Mouse (Mus musculus): ENCODE data around the gene Nutf2. TPM values are rescaled to one million over a fixed set of nuclear protein-coding genes. Genes with fewer than 3 reads are reported as not detected.

Nutf2 gene
- polyA plus RNA-seq, 1 experiment from 2014 or later, result 265 TPM

Other genes starting within 250 kb of the Nutf2 start
- gene Ctcf, start 224.0 kb upstream of the Nutf2 start, polyA plus RNA-seq (2014; fragmentation: Nextera tagmentation; extraction: Ambion mirVana), result 53.9 and 66.3 TPM in 2 replicates
- gene Agrp, start 223.2 kb upstream of the Nutf2 start, polyA plus RNA-seq (2014; fragmentation: Nextera tagmentation; extraction: Ambion mirVana), result 0.50 and 0.84 TPM in 2 replicates
- 0.27 and 0.46 TPM in 2 replicates for gene Carmil2, start 174.3 kb upstream of the Nutf2 start, polyA plus RNA-seq (2014; fragmentation: Nextera tagmentation; extraction: Ambion mirVana)
- 39.3 and 41.5 TPM in 2 replicates for gene Acd, start 159.5 kb upstream of the Nutf2 start, polyA plus RNA-seq (2014; fragmentation: Nextera tagmentation; extraction: Ambion mirVana)
- gene Pard6a, start 159.4 kb upstream of the Nutf2 start, polyA plus RNA-seq (2014; fragmentation: Nextera tagmentation; extraction: Ambion mirVana), result 10.9 and 14.2 TPM in 2 replicates
- 0.13 TPM in 1 of 2 replicates, not detected in the other for gene 4933405L10Rik, start 152.9 kb upstream of the Nutf2 start, polyA plus RNA-seq (2014; fragmentation: Nextera tagmentation; extraction: Ambion mirVana)
- 13.3 and 16.9 TPM in 2 replicates for gene Enkd1, start 152.4 kb upstream of the Nutf2 start, polyA plus RNA-seq (2014; fragmentation: Nextera tagmentation; extraction: Ambion mirVana)
- gene Gfod2, start 101.9 kb upstream of the Nutf2 start, polyA plus RNA-seq (2014; fragmentation: Nextera tagmentation; extraction: Ambion mirVana), result 8.0 and 10.9 TPM in 2 replicates
- gene Ranbp10, start 33.2 kb upstream of the Nutf2 start, polyA plus RNA-seq (2014; fragmentation: Nextera tagmentation; extraction: Ambion mirVana), result 11.4 and 14.3 TPM in 2 replicates
- 0.07 and 0.13 TPM in 2 replicates for gene Tsnaxip1, start 32.8 kb upstream of the Nutf2 start, polyA plus RNA-seq (2014; fragmentation: Nextera tagmentation; extraction: Ambion mirVana)
- 45.7 and 47.9 TPM in 2 replicates for gene Cenpt, start 7.3 kb upstream of the Nutf2 start, polyA plus RNA-seq (2014; fragmentation: Nextera tagmentation; extraction: Ambion mirVana)
- gene Thap11, start 5.4 kb upstream of the Nutf2 start, polyA plus RNA-seq (2014; fragmentation: Nextera tagmentation; extraction: Ambion mirVana), result 47.2 and 49.8 TPM in 2 replicates
- gene Edc4, start 20.3 kb downstream of the Nutf2 start, polyA plus RNA-seq (2014; fragmentation: Nextera tagmentation; extraction: Ambion mirVana), result 22.2 and 29.7 TPM in 2 replicates
- gene Nrn1l, start 33.0 kb downstream of the Nutf2 start, polyA plus RNA-seq (2014; fragmentation: Nextera tagmentation; extraction: Ambion mirVana), result 0.39 TPM in 1 of 2 replicates, not detected in the other
- 14.7 and 17.4 TPM in 2 replicates for gene Pskh1, start 39.9 kb downstream of the Nutf2 start, polyA plus RNA-seq (2014; fragmentation: Nextera tagmentation; extraction: Ambion mirVana)
- gene Ctrl, start 73.3 kb downstream of the Nutf2 start, polyA plus RNA-seq (2014; fragmentation: Nextera tagmentation; extraction: Ambion mirVana), result 1.1 and 1.3 TPM in 2 replicates
- gene Psmb10, start 77.9 kb downstream of the Nutf2 start, polyA plus RNA-seq (2014; fragmentation: Nextera tagmentation; extraction: Ambion mirVana), result 50.8 and 60.0 TPM in 2 replicates
- 0.70 and 2.6 TPM in 2 replicates for gene Lcat, start 82.8 kb downstream of the Nutf2 start, polyA plus RNA-seq (2014; fragmentation: Nextera tagmentation; extraction: Ambion mirVana)
- 28.6 and 39.9 TPM in 2 replicates for gene Slc12a4, start 105.5 kb downstream of the Nutf2 start, polyA plus RNA-seq (2014; fragmentation: Nextera tagmentation; extraction: Ambion mirVana)
- not detected in 2 replicates for gene Dpep3, start 118.8 kb downstream of the Nutf2 start, polyA plus RNA-seq (2014; fragmentation: Nextera tagmentation; extraction: Ambion mirVana)
- 17.4 and 18.8 TPM in 2 replicates for gene Dus2, start 130.8 kb downstream of the Nutf2 start, polyA plus RNA-seq (2014; fragmentation: Nextera tagmentation; extraction: Ambion mirVana)
- 0.33 TPM in 1 of 2 replicates, not detected in the other for gene Dpep2nb, start 145.4 kb downstream of the Nutf2 start, polyA plus RNA-seq (2014; fragmentation: Nextera tagmentation; extraction: Ambion mirVana)
- 13.4 and 15.2 TPM in 2 replicates for gene Ddx28, start 151.3 kb downstream of the Nutf2 start, polyA plus RNA-seq (2014; fragmentation: Nextera tagmentation; extraction: Ambion mirVana)
- gene Nfatc3, start 198.3 kb downstream of the Nutf2 start, polyA plus RNA-seq (2014; fragmentation: Nextera tagmentation; extraction: Ambion mirVana), result 4.4 and 6.0 TPM in 2 replicates